Mouse (Mus musculus) c-Kit-negative CD71-positive TER-119-positive erythroid progenitor cells, embryonic 14.5 days (primary cell): ENCODE results near the gene Npm3.

ENCODE experiments used
- DNase-seq: peaks from one replicate; pipeline ENCODE4 v3.0.0-alpha.2; 2013; ENCODE audit warnings: low read depth, low spot score

Gene Npm3

DNA sequence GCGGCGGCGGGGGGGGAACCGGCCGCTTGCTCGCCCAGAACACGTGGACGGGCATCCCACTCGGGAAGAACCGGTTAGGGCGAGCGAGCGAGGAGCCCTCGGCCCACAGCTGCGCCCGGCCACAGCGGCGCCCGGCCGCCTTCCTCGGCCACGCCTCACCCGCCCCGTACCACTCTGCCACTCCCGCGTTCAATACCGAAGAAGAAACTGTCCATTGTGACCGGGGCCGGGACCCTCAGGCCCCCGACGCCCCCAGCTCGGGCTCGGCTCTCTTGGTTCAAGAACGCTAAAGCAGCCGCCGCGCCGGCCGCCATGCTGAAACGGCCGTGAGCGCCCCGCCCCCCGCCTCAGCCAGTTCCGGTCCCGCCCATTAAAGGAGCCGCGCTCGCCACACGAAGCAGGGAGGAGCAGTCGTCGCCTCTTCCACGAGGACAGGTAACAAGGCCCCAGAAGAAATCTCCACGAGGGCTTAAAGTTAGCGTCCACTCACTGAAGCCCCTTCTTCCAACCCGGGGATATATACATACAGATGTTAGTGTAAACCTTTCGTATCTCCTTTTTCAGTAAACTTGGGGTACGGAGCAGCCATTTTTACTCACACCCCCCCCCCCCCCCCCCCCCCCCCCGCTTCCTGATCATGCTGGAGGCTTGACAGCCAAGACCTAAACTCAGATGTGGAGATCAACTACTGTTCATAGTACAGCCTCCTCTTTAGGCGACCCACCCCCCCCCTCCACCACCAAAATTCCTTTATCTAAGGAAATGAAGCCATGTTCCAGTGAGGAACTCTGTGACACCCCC, at the start of gene Npm3:
Gene Npm3, minus strand, starts transcription at position 349 of the 801 bp plus-strand sequence.
- peak; percentile 75 for DNase-seq

DNA sequence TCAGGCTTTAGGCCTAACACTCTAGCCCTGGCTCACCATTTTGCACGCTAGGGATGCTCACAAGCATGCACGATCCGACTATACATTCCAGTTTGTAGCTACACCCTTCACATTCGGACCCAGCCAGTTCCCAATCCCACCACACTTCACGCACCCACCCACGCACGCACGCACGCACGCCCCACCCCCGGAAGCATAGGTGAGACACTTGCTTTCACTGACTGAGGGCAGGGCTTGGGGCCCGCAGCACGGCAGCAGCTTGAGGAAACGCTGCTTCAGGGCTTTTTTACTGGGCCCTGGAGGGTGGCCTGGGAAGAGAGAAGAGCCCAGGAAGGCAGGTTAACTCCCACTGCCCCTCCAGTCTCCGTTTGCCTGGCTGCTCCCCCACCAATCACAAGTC, 47.5 kb upstream of the Npm3 start:
- DNase-seq, result no peak

DNA sequence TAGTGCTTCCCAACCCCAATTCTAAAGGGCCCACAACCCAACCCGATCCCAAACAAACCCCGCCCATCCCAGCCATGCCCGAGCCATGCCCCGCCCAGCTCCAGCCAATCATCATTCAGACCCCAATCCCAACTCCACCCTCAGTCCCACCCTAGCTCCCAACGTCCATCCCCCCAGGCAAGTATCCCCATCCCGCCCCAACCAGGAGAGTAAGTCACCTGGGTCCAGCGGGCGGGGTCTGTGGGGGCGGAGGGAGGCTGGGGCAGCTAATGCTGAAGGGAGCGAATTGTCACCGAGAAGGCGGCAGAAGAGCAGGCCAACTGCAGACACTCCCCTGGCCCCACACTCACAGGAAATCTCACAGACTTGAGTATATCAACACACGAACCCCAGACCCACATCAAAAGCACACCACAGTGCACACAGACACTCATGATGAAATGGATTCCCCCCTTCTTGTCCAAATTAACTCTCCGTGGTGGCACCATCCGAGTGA, 46.7 kb upstream of the Npm3 start:
- no peak for DNase-seq

DNA sequence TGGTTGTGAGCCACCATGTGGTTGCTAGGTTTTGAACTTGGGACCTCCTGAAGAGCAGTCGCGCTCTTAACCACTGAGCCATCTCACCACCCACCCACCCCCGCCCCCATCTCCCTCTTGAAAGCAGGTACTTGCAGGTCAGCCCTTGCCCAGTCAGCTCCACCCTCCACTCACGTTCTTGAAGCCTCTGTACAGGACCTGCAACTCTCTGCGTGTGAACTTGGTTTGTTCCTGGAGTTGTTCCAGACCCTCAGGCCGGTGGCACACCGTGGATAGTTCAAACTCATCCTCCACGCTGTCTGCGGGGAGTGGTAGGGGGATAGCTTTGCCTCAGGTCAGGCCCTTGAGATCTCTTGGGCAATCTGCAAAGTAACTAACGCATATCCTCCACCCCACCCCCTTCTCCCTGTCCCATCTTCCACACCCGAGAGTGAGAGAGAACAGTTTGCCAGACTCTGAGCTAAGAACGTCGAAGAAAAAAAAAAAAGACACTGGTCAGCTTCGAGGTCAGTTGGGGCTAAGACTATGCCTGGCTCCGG, 46.1 kb upstream of the Npm3 start:
- no peak for DNase-seq

DNA sequence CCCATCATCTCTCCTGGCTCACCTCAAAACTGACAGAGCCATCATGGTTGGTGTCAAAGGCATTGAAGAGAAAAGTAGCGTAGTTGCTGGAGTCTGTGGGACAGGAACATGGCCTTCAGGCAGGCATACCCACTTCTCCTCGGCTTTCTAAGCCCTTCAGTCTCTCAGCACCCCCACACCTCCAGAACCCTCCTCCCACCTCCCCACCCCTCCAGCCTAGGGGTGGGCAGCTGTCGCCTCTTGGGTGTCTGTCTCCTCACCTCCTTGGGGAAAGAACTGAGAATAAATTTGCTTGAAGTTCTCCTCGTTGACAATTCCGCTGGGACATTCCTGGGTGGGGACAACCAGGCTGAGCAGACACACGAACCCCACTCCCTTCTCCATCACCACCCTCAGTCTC, 45.3 kb upstream of the Npm3 start:
- DNase-seq, result no peak

DNA sequence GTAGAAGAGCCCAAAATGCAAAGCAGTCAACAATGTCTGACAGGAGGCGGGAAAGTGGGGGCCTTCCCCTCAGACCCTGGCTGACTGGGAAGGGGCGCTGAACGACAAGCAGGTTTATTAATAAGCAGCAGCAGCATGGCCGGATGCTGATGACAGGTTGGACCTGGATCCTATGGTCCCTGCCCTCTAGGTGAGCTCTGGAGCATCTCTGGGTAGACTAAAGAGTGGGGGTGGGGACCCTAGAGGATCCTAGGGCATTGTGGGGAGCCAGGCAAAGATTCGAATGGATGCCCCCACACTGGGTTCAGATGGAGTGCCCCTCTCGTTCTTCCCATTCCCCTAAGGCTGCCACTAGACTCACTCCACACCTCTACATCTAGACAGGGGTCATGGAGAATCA, 43.0 kb upstream of the Npm3 start:
- no peak for DNase-seq

DNA sequence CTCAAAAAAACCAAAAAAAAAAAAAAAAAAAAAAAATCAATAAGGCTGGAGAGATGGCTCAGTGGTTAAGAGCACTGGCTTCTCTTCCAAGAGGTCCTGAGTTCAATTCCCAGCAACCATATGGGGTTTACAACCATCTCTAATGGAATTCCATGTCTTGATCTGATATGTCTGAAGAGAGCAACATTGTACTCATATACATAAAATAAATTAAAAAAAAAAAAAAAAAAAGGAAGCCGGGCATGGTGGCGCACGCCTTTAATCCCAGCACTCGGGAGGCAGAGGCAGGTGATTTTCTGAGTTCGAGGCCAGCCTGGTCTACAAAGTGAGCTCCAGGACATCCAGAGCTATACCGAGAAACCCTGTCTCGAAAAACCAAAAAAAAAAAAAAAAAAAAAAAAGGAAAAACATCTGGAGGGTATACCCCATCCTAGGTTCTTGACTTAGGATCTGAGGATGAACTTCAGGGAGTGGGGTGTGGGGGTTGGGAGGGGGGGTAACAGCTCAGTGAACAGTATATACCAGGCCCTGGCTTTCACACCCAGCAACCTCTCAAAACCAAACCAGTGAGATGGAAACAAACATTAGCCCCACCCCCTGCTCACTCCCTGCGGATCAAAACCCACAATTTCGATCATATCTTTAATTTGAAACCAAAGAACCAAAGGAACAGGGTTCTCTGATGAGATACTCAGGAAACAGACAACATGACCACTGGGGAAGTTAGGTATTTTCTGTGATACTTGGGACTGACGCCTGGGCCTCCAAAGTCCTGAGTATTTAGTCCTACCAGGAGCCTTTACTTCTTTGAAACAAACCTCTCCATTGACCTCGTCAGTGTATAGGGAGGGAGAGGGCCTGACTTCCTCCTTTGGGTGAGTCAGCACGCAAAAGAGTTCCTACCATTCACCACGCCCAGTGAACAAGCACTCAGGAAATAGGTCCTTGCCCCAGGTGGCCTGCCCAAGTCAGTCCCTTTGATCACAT, 40.8 kb upstream of the Npm3 start:
- peak; percentile 80 for DNase-seq

DNA sequence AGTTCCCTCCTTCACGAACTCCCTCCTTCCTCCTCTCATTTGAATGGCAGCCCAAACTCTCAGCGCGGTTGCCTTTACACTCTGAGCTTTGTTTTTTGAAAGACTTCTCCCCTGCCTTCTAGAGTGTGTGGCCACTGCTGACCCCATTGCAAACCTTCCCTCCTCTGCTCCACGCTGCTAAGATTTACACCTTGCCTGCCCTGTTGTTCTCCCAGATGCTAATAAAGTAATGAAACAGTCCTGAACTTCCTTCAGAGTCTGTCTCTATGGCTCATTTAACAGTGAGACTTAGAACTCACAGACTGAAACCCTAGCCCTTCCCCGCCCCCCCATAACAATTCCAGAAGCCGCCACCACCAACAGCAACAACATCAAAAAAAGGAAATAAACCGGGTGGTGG, 40.0 kb upstream of the Npm3 start:
- DNase-seq, result no peak

DNA sequence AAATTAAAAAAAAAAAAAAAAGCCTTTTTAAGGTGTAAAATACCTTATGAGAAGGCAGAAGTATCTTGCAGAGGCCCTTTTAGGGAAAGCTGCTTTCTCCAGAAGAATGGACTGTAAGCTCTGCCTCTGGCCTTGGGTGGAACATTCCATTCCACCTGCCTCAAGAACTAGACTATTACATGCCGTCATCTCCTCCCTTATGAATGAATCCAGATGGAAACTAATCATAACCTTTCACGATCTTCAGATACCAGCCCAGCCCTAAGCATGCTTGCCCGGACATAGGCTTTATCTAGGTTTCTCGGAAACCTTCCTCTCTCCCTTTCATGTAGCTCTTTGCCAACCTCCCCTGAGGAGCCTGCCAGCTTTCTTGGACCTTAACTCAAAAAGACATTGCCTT, 38.9 kb upstream of the Npm3 start:
- DNase-seq, result no peak

DNA sequence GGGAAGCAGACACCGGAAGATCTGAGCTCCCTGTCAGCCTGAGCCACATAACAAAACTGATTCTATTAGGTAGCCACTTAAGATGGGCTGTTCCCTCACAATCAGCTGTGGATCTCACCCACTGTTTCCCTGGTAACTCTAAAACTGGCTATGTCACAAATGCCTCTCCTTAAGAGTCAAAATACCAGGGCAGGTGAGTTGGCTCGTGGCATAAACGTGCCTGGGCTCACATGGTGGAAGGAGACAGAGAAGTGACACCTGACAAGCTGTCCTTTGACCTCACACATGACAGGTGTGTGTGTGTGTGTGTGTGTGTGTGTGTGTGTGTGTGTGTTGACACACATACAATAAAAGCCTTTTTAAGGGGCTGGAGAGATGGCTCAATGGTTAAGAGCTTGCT, 38.1 kb upstream of the Npm3 start:
- DNase-seq, result no peak

DNA sequence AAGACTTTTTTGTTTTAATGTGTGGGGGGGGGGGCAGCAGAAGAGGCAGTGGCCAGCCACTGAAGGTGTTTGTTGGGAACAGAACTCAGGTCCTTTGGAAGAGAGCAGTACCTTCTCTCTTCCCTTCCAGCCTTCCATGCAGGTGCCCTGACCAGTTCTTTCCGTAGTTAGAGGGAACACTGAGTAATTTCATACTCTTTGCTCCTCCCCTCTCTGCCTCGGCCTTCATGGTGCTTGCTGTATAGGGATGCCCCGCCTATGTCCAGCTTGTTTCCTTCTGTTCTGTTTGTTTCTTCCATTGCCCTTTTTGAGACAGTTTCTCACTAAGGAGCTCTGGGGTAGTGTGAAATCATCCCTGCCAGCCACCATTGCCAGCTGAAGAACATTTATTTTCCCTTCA, 36.1 kb upstream of the Npm3 start:
- no peak for DNase-seq

DNA sequence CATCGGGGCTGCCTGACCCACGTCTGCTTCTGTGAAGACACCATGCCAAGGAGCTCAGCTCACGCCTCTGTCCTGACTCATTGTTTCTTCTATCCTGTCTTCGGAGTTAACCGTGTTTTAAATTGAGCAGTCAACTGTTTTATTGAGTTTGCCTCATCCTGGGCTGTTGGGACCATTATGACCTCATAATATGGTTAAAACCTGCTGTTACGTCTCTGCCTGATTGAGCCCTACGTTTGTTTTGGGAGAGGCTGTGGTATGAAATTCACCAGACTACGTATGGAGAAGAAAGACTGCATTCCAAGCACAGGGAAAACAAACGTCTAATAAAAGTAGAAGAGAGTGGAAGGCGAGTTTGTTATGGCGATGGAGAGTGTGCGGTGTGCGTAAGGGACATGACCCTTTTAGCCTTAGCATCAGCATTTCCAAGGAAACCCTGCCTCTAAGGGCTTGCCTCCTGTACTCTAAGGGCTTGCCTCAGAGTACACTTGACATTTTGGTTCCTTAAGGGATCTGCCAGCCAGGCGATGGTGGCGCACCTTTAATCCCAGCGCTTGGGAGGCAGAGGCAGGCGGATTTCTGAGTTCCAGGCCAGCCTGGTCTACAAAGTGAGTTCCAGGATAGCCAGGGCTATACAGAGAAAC, 34.7 kb upstream of the Npm3 start:
- no peak for DNase-seq

DNA sequence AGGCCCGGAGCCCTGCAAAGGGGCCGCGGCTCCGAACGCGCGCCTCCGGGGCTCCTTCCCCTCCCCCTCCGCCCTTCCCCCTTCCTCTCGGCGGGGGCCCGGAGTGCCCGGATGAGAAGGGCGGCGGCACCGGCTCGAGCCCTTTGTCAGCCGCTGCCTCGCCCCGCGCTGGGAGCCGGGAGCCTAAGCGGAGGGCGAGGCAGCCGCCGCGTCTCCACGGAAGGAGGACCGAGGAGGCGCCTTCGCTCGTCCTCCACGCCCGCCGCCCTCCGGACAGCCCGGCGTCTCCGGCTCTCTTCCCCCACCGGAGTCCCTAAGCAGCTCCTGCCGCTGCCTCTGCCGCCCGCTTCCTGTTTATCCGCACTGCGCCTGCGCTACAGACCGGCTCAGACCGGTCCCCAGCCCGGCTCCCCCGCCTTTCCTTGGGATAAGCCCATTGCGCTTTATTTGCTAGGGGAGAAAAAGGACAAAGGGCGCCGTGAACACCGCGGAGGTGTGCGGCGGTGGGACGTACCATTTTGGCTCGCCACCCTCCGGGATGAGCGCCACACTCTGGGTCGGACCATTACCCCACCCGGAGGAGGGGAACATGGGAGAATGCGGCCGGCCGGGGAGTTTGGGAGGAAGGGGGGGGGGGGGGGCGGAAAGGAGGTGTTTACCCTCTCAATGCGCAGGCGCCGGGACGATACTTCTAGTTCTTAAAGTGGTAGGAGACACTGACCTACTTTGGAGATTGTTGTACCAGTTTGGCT, 34.0 kb upstream of the Npm3 start, which contains the start of gene Mgea5:
Gene Mgea5, minus strand, starts transcription at position 657 of the 752 bp plus-strand sequence.
- peak; percentile 94 for DNase-seq

DNA sequence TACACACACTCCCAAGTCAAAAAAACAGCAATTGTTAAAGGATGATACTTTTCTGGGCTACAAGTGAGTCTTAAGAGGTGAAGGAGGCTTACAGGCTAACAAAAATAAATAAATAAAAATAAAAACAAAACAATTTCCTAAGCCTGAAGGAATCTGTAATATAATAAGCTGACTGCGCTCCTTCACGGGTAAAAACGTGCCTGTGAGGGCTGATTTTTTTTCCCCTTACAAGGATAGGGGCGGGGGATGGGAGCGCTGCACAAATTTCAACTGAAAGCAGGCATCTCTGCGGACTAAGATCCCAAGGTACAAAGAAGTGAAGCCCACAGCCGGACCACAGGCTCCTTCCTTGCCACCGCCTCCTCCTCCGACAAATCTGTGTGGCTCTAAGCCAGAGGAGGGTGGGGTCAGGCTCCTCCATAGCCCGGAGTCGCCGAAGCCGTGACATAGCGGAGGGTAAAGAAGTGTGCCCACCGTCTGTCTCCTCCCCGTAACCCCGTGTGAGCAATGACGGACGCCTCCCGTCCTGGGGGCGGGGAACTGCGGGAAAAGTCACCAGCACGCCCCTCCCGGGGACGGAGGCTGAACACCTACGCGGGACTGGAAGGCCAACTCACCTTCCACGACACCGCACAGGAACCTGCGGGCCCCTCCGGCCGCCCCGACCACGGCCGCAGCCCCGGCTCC, 33.1 kb upstream of the Npm3 start:
- peak; percentile 56 for DNase-seq

DNA sequence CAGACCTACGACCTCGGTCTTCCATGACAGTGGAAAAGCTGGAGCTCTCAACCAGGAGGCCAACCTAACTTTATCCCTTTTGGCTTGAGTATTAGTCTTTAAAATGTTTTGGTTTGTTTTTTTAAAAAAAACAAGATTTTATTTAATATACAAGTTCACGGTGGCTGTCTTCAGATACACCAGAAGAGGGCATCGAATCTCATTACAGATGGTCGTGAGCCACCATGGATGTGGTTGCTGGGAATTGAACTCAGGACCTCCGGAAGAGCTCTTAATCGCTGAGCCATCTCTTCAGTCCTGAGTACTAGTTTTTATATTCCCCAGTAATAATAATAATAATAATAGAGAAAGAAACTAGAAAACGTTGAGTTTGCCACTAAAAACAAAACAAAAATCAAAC, 32.3 kb upstream of the Npm3 start:
- no peak for DNase-seq

DNA sequence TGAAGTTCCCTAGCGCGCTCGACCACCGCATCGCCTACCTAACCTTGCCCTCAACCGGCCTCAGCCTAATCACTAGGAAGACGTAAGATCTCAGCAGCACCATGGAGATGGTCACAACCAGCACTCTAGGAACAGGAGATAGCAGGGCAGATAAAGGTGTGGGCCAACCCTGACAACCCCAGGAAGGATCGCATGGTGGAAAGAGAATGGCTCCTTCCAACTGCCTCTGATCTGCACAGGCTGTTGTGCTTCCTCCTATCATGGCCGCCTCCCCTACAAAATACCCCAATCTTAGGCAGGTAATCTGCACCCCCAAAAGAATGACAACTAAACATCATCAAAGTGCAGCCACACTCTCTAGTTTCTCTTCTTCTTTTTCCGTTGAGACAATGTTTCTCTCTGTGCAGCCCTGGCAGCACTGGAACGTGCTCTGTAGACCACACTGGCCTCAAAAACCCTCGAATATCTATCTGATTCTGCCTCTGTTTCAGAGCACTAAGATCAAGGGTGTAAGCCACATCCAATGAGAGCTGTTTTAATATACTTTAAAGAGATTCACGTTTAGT, 31.0 kb upstream of the Npm3 start:
- no peak for DNase-seq

DNA sequence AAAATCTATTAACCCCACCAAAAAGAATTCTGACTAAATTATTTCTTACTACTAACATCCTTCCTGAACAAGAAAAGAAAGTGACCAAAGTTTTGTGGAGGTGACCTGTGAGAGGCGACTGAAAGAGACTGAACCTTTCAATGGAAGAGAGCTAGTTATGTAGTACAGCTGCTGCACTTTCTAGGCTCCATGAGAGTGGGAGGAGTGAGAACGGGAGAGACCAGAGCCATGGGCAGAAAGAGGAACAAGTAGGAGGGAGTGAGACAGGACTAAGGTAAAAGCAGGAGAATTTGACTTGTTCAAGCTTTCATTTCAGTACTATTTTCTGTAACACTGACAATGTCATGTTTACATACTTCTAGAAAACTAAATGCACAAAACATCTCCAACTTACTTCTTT, 26.1 kb upstream of the Npm3 start:
- no peak for DNase-seq

DNA sequence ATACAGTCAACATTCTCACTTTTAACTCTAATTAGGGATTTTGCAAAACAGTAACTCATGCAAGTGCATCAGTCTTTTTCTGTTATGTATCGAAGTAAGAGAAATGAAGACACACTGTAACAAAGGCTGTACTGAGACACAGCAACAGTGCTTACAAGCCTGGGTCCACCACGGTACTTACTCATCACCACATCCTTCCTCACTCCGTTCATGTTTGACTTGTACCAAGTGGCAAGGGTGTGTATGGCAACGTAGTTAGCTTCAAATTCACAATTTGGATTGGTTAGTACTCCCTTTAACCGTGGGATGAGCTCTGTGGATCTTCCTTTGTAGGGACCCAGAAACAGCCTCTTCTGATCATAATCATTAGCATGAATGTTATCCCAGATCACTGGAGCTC, 22.1 kb upstream of the Npm3 start:
- DNase-seq, result no peak

DNA sequence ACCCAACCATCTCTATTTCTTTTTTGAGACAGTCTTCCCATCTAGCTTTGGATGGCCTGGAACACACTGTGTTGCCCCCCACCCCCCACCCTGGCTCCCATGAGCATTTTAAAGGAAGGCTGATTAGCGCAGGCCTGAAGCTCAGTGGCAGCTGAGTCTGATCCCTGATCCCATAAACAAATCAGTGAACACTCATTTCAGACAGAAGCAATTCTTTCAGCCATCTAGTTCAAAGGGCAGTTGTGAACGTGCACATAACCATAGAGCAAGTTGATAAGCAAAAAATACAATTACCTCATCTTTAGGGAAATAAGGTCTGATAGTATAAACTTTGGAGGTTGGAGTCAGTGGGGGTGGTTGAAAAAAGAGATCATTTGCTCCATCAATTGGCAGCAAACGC, 11.4 kb upstream of the Npm3 start:
- DNase-seq, result no peak

DNA sequence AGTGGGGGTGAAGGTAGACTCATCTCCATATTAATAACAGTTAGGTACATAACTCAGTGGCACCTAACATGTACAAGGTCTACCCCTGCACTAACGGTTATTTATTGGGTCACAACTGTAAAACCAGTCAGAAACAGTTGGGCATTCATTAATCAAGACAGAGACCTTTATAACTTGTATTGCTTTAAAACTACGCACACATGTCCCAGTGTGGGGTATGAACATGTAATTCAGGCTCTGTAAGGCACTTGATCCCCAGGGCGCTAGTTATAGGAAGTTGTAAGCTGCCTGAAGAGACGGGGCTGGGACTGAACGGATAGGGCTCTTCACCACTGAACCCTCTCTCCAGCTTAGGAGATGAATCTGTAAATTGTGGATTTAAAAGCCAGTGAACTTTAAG, 9.3 kb upstream of the Npm3 start:
- DNase-seq, result no peak
